Mouse (Mus musculus): Measurements from ENCODE around the gene Twf2. TPM values are rescaled to one million over a fixed set of nuclear protein-coding genes. Genes with fewer than 3 reads are reported as not detected.

Twf2 gene
- 131 TPM for total RNA-seq (2023)

GRCm38 (mm10) chr9:106202819-106203636 is at the start of gene Twf2:
Gene Twf2, plus strand, starts transcription at chr9:106203108.

GRCm38 (mm10) chr9:106158037-106158491 is 44.8 kb upstream of the Twf2 start, which contains the start of gene Glyctk:
Gene Glyctk, minus strand, starts transcription at chr9:106158138.

GRCm38 (mm10) chr9:106170556-106171345 is 32.2 kb upstream of the Twf2 start, which contains the start of gene Wdr82:
Gene Wdr82, plus strand, starts transcription at chr9:106170928.

GRCm38 (mm10) chr9:106199535-106200272 is 3.2 kb upstream of the Twf2 start, which contains the start of gene Ppm1m:
Gene Ppm1m, minus strand, starts transcription at chr9:106199746.

GRCm38 (mm10) chr9:106222261-106222851 is 19.4 kb downstream of the Twf2 start, which contains the start of gene Tlr9:
Gene Tlr9, plus strand, starts transcription at chr9:106222598.

Other genes with a start within 250 kb of the Twf2 start
- 0.44 TPM for gene Col6a5, start 242.5 kb upstream of the Twf2 start, total RNA-seq (2023)
- gene Col6a4, start 106.3 kb upstream of the Twf2 start, total RNA-seq (2023) = not detected
- gene Glyctk, start 45.0 kb upstream of the Twf2 start, total RNA-seq (2023) = 6.4 TPM
- 156 TPM for gene Wdr82, start 32.2 kb upstream of the Twf2 start, total RNA-seq (2023)
- gene Ppm1m, start 3.4 kb upstream of the Twf2 start, total RNA-seq (2023) = 44.7 TPM
- gene Tlr9, start 19.5 kb downstream of the Twf2 start, total RNA-seq (2023) = 5.8 TPM
- 37.0 TPM for gene Alas1, start 45.5 kb downstream of the Twf2 start, total RNA-seq (2023)
- 5.4 TPM for gene Poc1a, start 78.0 kb downstream of the Twf2 start, total RNA-seq (2023)
- 39.1 TPM for gene Dusp7, start 165.5 kb downstream of the Twf2 start, total RNA-seq (2023)
- gene Rpl29, start 226.3 kb downstream of the Twf2 start, total RNA-seq (2023) = 901 TPM
- 14.5 TPM for gene Acy1, start 235.2 kb downstream of the Twf2 start, total RNA-seq (2023)
- 4.7 TPM for gene Abhd14b, start 244.4 kb downstream of the Twf2 start, total RNA-seq (2023)
- 10.3 TPM for gene Abhd14a, start 244.6 kb downstream of the Twf2 start, total RNA-seq (2023)

Data from CD4-positive naive resting alpha-beta T cell, adult 57 days (primary cell).